Mouse (Mus musculus): Measurements from ENCODE around the gene Parg. TPM values are rescaled to one million over a fixed set of nuclear protein-coding genes. Genes with fewer than 3 reads are reported as not detected.
A peak's percentile ranks its signal among the peaks of the same experiment; 100 is the strongest.

Gene Parg
- total and polyA plus RNA-seq, 3 experiments, result 36.3 to 66.1 (median 40.6) TPM

DNA sequence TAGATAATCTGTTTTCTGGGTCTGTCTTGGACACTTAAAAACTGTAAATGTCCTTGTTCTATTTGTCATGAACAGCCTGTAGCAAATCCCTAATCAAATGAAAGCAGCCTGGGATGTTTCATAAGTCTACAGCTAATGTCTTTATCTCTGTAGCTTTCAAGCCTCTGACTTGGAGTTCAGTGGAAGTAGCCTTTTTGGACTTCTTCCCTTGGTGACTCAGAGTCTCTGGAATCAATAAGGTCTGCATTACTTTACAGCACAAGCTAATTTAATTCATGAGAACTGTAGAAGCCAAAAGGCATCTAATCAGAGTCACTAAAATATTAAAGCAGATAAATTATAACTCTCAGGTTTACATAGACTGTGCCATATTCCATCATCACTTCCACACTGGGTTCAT is 24.9 kb downstream of the Parg start:
- no peaks in the 10 kb centered on the region for H3K4me1 ChIP-seq (ENCODE audit: control insufficient read depth in 1 of 2, insufficient read depth in 2 of 2)
- H3K36me3 ChIP-seq (replicated peaks in 1 of 2; ENCODE audit: control insufficient read depth in 1 of 2, insufficient read depth in 1 of 2, low read length in 1 of 2), result peaks cover 10 to 55% of the 10 kb centered on the region in 2 experiments
- no peaks in the 10 kb centered on the region for H3K27me3 ChIP-seq (replicated peaks)
- no peak overlapping the region for H3K27ac ChIP-seq (ENCODE audit: insufficient read depth, low read depth)
- H3K4me3 ChIP-seq (replicated peaks in 1 of 3; ENCODE audit: low read depth in 2 of 3, low read length in 2 of 3, poor library complexity in 1 of 3), result no peak overlapping the region
- dilution Hi-C loops (cut with MboI; ENCODE audit: extremely low pct_ligation_motif_present, extremely low pct_unique_long_range_greater_than_20kb, low sequenced_read_pairs) (no loop called here), in situ Hi-C loops (cut with MboI; ENCODE audit: low pct_ligation_motif_present, low pct_unique_long_range_greater_than_20kb, low sequenced_read_pairs) (no loop called here)
- no peaks in the 10 kb centered on the region for H3K79me2 ChIP-seq (replicated peaks; ENCODE audit: control insufficient read depth, extremely low read depth, insufficient read depth, poor library complexity, severe bottlenecking)
- DNase-seq (ENCODE audit: extremely low read depth), result no peak
- no peak overlapping the region for H3K4me2 ChIP-seq (ENCODE audit: insufficient read depth, low read depth, poor library complexity, severe bottlenecking)
- no peaks in the 10 kb centered on the region for H3K9me3 ChIP-seq (replicated peaks; ENCODE audit: low read length)
- no peak overlapping the region for H3K9ac ChIP-seq (ENCODE audit: insufficient read depth, low read depth)
- TF ChIP-seq MYC (IDR thresholded peaks at IDR 0.05; ENCODE audit: low read depth, low read length) (no peak), RCOR1 (conservative IDR thresholded peaks at IDR 0.05; ENCODE audit: low read depth, low read length) (no peak), SIN3A (IDR thresholded peaks at IDR 0.05; ENCODE audit: low read length) (no peak), E2F4 (IDR thresholded peaks at IDR 0.05; ENCODE audit: insufficient replicate concordance, low read depth, low read length) (no peak), NRF1 (IDR thresholded peaks at IDR 0.05; ENCODE audit: low read depth, low read length) (no peak), KAT2A (IDR thresholded peaks at IDR 0.05; ENCODE audit: insufficient replicate concordance, low read length) (no peak)

- peaks cover 15 to 60% of the 10 kb centered on the region in 2 experiments for H3K36me3 ChIP-seq (replicated peaks in 1 of 2; ENCODE audit: control insufficient read depth in 1 of 2, insufficient read depth in 1 of 2, low read length in 1 of 2)
- dilution Hi-C loops (cut with MboI; ENCODE audit: extremely low pct_ligation_motif_present, extremely low pct_unique_long_range_greater_than_20kb, low sequenced_read_pairs), result no loop called here
Measured at GRCm38 (mm10) chr14:32228996-32229395, 27.2 kb downstream of the Parg start.

DNA sequence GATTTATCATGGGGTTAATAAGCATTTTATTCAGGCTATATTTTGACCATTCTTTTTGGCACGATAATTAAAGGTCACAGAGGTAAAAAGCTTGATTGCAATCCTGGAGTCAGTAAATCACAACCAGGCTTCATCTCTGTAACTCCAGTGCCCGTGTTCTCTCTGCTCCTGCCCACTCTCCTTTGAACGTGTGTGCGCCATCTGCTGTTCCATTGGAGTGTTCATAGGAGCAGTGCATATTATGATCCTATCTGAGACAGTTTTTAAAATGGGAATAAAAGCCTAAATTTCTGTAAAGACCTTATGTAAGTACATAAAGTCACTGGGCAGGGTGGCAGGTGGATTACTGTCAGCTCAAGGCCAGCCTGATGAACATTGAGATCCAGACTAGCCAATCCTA is 40.7 kb downstream of the Parg start:
- H3K79me2 ChIP-seq (replicated peaks; ENCODE audit: control insufficient read depth, extremely low read depth, insufficient read depth, poor library complexity, severe bottlenecking), result no peaks in the 10 kb centered on the region
- H3K9me3 ChIP-seq (replicated peaks; ENCODE audit: low read length), result no peaks in the 10 kb centered on the region
- no peak overlapping the region for H3K9ac ChIP-seq (ENCODE audit: insufficient read depth, low read depth)
- H3K27me3 ChIP-seq (replicated peaks), result no peaks in the 10 kb centered on the region
- TF ChIP-seq CTCF (conservative IDR thresholded peaks at IDR 0.05 in 1 of 2, IDR thresholded peaks at IDR 0.05 in 1 of 2; ENCODE audit: low read depth in 2 of 2, low read length in 2 of 2), result 0 out of 4 replicates have a peak, but pooled peaks of 1 of the 2 experiments have one; percentile 22
- no peak for TF ChIP-seq ELF1 (IDR thresholded peaks at IDR 0.05; ENCODE audit: low read depth, low read length)
- in situ Hi-C loops (cut with MboI; ENCODE audit: low pct_ligation_motif_present, low pct_unique_long_range_greater_than_20kb, low sequenced_read_pairs), result no loop called here
- H3K4me3 ChIP-seq (replicated peaks in 1 of 3; ENCODE audit: low read depth in 2 of 3, low read length in 2 of 3, poor library complexity in 1 of 3), result no peak overlapping the region
- dilution Hi-C loops (cut with MboI; ENCODE audit: extremely low pct_ligation_motif_present, extremely low pct_unique_long_range_greater_than_20kb, low sequenced_read_pairs), result no loop called here
- no peak for DNase-seq (ENCODE audit: extremely low read depth)
- peaks cover 27 to 65% of the 10 kb centered on the region in 2 experiments for H3K36me3 ChIP-seq (replicated peaks in 1 of 2; ENCODE audit: control insufficient read depth in 1 of 2, insufficient read depth in 1 of 2, low read length in 1 of 2)
- no peaks in the 10 kb centered on the region for H3K4me1 ChIP-seq (ENCODE audit: control insufficient read depth in 1 of 2, insufficient read depth in 2 of 2)
- no peak overlapping the region for H3K4me2 ChIP-seq (ENCODE audit: insufficient read depth, low read depth, poor library complexity, severe bottlenecking)
- no peak overlapping the region for H3K27ac ChIP-seq (ENCODE audit: insufficient read depth, low read depth)

More at GRCm38 (mm10) chr14:32228996-32229395, 27.2 kb downstream of the Parg start:
- H3K79me2 ChIP-seq (replicated peaks; ENCODE audit: control insufficient read depth, extremely low read depth, insufficient read depth, poor library complexity, severe bottlenecking), result no peaks in the 10 kb centered on the region
- no peaks in the 10 kb centered on the region for H3K4me1 ChIP-seq (ENCODE audit: control insufficient read depth in 1 of 2, insufficient read depth in 2 of 2)
- H3K4me3 ChIP-seq (replicated peaks in 1 of 3; ENCODE audit: low read depth in 2 of 3, low read length in 2 of 3, poor library complexity in 1 of 3), result no peak overlapping the region
- DNase-seq (ENCODE audit: extremely low read depth), result peak; percentile 51
- no peaks in the 10 kb centered on the region for H3K27me3 ChIP-seq (replicated peaks)
- no peak overlapping the region for H3K9ac ChIP-seq (ENCODE audit: insufficient read depth, low read depth)
- H3K27ac ChIP-seq (ENCODE audit: insufficient read depth, low read depth), result no peak overlapping the region
- H3K4me2 ChIP-seq (ENCODE audit: insufficient read depth, low read depth, poor library complexity, severe bottlenecking), result no peak overlapping the region
- in situ Hi-C loops (cut with MboI; ENCODE audit: low pct_ligation_motif_present, low pct_unique_long_range_greater_than_20kb, low sequenced_read_pairs), result no loop called here
- no peaks in the 10 kb centered on the region for H3K9me3 ChIP-seq (replicated peaks; ENCODE audit: low read length)
- TF ChIP-seq MAZ (IDR thresholded peaks at IDR 0.05; ENCODE audit: low read depth, low read length) (no peak), CHD2 (IDR thresholded peaks at IDR 0.05; ENCODE audit: low read length) (no peak), CTCF (conservative IDR thresholded peaks at IDR 0.05 in 1 of 2, IDR thresholded peaks at IDR 0.05 in 1 of 2; ENCODE audit: low read depth in 2 of 2, low read length in 2 of 2) (peak; percentile 5 to 72; a peak in 2 of 4 replicates), MEF2A (IDR thresholded peaks at IDR 0.05; ENCODE audit: borderline replicate concordance, low read depth, low read length) (no peak), TBP (conservative IDR thresholded peaks at IDR 0.05; ENCODE audit: low read depth, low read length) (no peak), SMC3 (IDR thresholded peaks at IDR 0.05; ENCODE audit: low read depth, low read length) (peak; percentile 39), RAD21 (IDR thresholded peaks at IDR 0.05; ENCODE audit: low read depth, low read length) (peak; percentile 41), ELF1 (IDR thresholded peaks at IDR 0.05; ENCODE audit: low read depth, low read length) (no peak), KAT2A (IDR thresholded peaks at IDR 0.05; ENCODE audit: insufficient replicate concordance, low read length) (no peak)
